Mouse (Mus musculus) embryonic facial prominence, embryonic 12.5 days (tissue): ENCODE results near the gene Abcb11. TPM values are rescaled to one million over a fixed set of nuclear protein-coding genes. Genes with fewer than 3 reads are reported as not detected.

Experiments used
- polyA plus RNA-seq: library from polyadenylated mRNA; unstranded; fragments of >200 nt; fragmentation: Nextera tagmentation; extraction: Ambion mirVana; gene quantifications from 2 replicates; pipeline ENCODE4 v1.2.1, GENCODE M21; 2016

Abcb11 gene
- polyA plus RNA-seq, 1 experiment from 2014 or later = not detected

Other genes with a start within 250 kb of the Abcb11 start
- gene Nostrin, start 206.8 kb downstream of the Abcb11 start, polyA plus RNA-seq = 0.45 and 0.65 TPM in 2 replicates
- gene Spc25, start 136.4 kb downstream of the Abcb11 start, polyA plus RNA-seq = 167 and 175 TPM in 2 replicates
- gene G6pc2, start 131.5 kb downstream of the Abcb11 start, polyA plus RNA-seq = 0.10 TPM in 1 of 2 replicates, not detected in the other
- gene Dhrs9, start 37.8 kb upstream of the Abcb11 start, polyA plus RNA-seq = not detected in 2 replicates
- 1.0 and 1.3 TPM in 2 replicates for gene Lrp2, start 243.4 kb upstream of the Abcb11 start, polyA plus RNA-seq